Mouse (Mus musculus): ENCODE measurements around the gene Col1a2. TPM values are rescaled to one million over a fixed set of nuclear protein-coding genes. Genes with fewer than 3 reads are reported as not detected.

Gene Col1a2
- polyA plus RNA-seq, 1 experiment from 2014 or later = 143 TPM

- Histone ChIP-seq H3K4me2 (replicated peaks; ENCODE audit: low read depth, low read length) (no peak overlapping the region), H3K27me3 (ENCODE audit: control insufficient read depth, insufficient read depth, low read length) (no peaks in the 10 kb centered on the region), H3K27ac (ENCODE audit: low read depth, low read length) (no peak overlapping the region), H3K9ac (ENCODE audit: low read depth, low read length) (no peak overlapping the region), H3K9me3 (ENCODE audit: control insufficient read depth, low read length) (no peaks in the 10 kb centered on the region), H3K4me3 (ENCODE audit: low read depth, low read length) (no peak overlapping the region), H3K36me3 (ENCODE audit: control insufficient read depth, insufficient read depth, low read length) (no peaks in the 10 kb centered on the region), H3K4me1 (replicated peaks; ENCODE audit: control insufficient read depth, insufficient read depth, low read length) (no peaks in the 10 kb centered on the region)
- 68% methylated on average over 5 of the region's 5 CpGs for WGBS
- ATAC-seq (ENCODE audit: low FRiP score) = no peak
- DNase-seq (ENCODE audit: low spot score) = no peak
Measured at GRCm38 (mm10) chr6:4579620-4580019, 75.0 kb downstream of the Col1a2 start.

- WGBS = 48% methylated on average over 6 of the region's 6 CpGs
- no peak for ATAC-seq (ENCODE audit: low FRiP score)
Measured at GRCm38 (mm10) chr6:4583485-4583884, 78.9 kb downstream of the Col1a2 start.

GRCm38 (mm10) chr6:4587946-4588345 lies 83.3 kb downstream of the Col1a2 start:
- Histone ChIP-seq H3K4me3 (ENCODE audit: low read depth, low read length) (no peak overlapping the region), H3K36me3 (ENCODE audit: control insufficient read depth, insufficient read depth, low read length) (no peaks in the 10 kb centered on the region), H3K27ac (ENCODE audit: low read depth, low read length) (no peak overlapping the region), H3K4me1 (replicated peaks; ENCODE audit: control insufficient read depth, insufficient read depth, low read length) (no peaks in the 10 kb centered on the region), H3K4me2 (replicated peaks; ENCODE audit: low read depth, low read length) (no peak overlapping the region), H3K27me3 (ENCODE audit: control insufficient read depth, insufficient read depth, low read length) (no peaks in the 10 kb centered on the region), H3K9ac (ENCODE audit: low read depth, low read length) (no peak overlapping the region), H3K9me3 (ENCODE audit: control insufficient read depth, low read length) (no peaks in the 10 kb centered on the region)
- no peak for DNase-seq (ENCODE audit: low spot score)
- ATAC-seq (ENCODE audit: low FRiP score) = no peak
- WGBS = 69% methylated on average over 4 of the region's 4 CpGs

More at GRCm38 (mm10) chr6:4583485-4583884, 78.9 kb downstream of the Col1a2 start:
- H3K27me3 ChIP-seq (ENCODE audit: control insufficient read depth, insufficient read depth, low read length) = no peaks in the 10 kb centered on the region
- DNase-seq (ENCODE audit: low spot score) = no peak
- no peak overlapping the region for H3K27ac ChIP-seq (ENCODE audit: low read depth, low read length)
- H3K4me2 ChIP-seq (replicated peaks; ENCODE audit: low read depth, low read length) = no peak overlapping the region
- no peaks in the 10 kb centered on the region for H3K4me1 ChIP-seq (replicated peaks; ENCODE audit: control insufficient read depth, insufficient read depth, low read length)
- no peak overlapping the region for H3K4me3 ChIP-seq (ENCODE audit: low read depth, low read length)
- H3K9ac ChIP-seq (ENCODE audit: low read depth, low read length) = no peak overlapping the region
- H3K36me3 ChIP-seq (ENCODE audit: control insufficient read depth, insufficient read depth, low read length) = no peaks in the 10 kb centered on the region
- no peaks in the 10 kb centered on the region for H3K9me3 ChIP-seq (ENCODE audit: control insufficient read depth, low read length)

- Histone ChIP-seq H3K27me3 (ENCODE audit: control insufficient read depth, insufficient read depth, low read length) (no peaks in the 10 kb centered on the region), H3K27ac (ENCODE audit: low read depth, low read length) (no peak overlapping the region), H3K36me3 (ENCODE audit: control insufficient read depth, insufficient read depth, low read length) (no peaks in the 10 kb centered on the region), H3K9me3 (ENCODE audit: control insufficient read depth, low read length) (no peaks in the 10 kb centered on the region), H3K9ac (ENCODE audit: low read depth, low read length) (no peak overlapping the region), H3K4me2 (replicated peaks; ENCODE audit: low read depth, low read length) (no peak overlapping the region), H3K4me3 (ENCODE audit: low read depth, low read length) (no peak overlapping the region), H3K4me1 (replicated peaks; ENCODE audit: control insufficient read depth, insufficient read depth, low read length) (no peaks in the 10 kb centered on the region)
- ATAC-seq (ENCODE audit: low FRiP score) (no peak), DNase-seq (ENCODE audit: low spot score) (no peak)
- 92% methylated on average over 3 of the region's 3 CpGs for WGBS
Measured at GRCm38 (mm10) chr6:4588722-4589121, 84.1 kb downstream of the Col1a2 start.

- no peaks in the 10 kb centered on the region for H3K27me3 ChIP-seq (ENCODE audit: control insufficient read depth, insufficient read depth, low read length)
Measured at GRCm38 (mm10) chr6:4590089-4590488, 85.5 kb downstream of the Col1a2 start.

More at GRCm38 (mm10) chr6:4590089-4590488, 85.5 kb downstream of the Col1a2 start:
- no peak overlapping the region for H3K9ac ChIP-seq (ENCODE audit: low read depth, low read length)
- no peaks in the 10 kb centered on the region for H3K4me1 ChIP-seq (replicated peaks; ENCODE audit: control insufficient read depth, insufficient read depth, low read length)
- no peak overlapping the region for H3K4me2 ChIP-seq (replicated peaks; ENCODE audit: low read depth, low read length)
- H3K36me3 ChIP-seq (ENCODE audit: control insufficient read depth, insufficient read depth, low read length) = no peaks in the 10 kb centered on the region
- WGBS = 77% methylated on average over 8 of the region's 8 CpGs
- H3K9me3 ChIP-seq (ENCODE audit: control insufficient read depth, low read length) = no peaks in the 10 kb centered on the region
- H3K27ac ChIP-seq (ENCODE audit: low read depth, low read length) = no peak overlapping the region
- DNase-seq (ENCODE audit: low spot score) (no peak), ATAC-seq (ENCODE audit: low FRiP score) (no peak)
- H3K4me3 ChIP-seq (ENCODE audit: low read depth, low read length) = no peak overlapping the region

Other genes starting within 250 kb of the Col1a2 start
- gene Casd1, start 96.0 kb downstream of the Col1a2 start, polyA plus RNA-seq (2014; fragmentation: Nextera tagmentation; extraction: Ambion mirVana) = 51.0 and 54.2 TPM in 2 replicates
- 67.7 and 74.4 TPM in 2 replicates for gene Sgce, start 242.4 kb downstream of the Col1a2 start, polyA plus RNA-seq (2014; fragmentation: Nextera tagmentation; extraction: Ambion mirVana)
- 17.6 and 26.9 TPM in 2 replicates for gene Peg10, start 242.5 kb downstream of the Col1a2 start, polyA plus RNA-seq (2014; fragmentation: Nextera tagmentation; extraction: Ambion mirVana)